ENCODE assay signal across 20 mouse cellular contexts in the genomic region with DNA sequence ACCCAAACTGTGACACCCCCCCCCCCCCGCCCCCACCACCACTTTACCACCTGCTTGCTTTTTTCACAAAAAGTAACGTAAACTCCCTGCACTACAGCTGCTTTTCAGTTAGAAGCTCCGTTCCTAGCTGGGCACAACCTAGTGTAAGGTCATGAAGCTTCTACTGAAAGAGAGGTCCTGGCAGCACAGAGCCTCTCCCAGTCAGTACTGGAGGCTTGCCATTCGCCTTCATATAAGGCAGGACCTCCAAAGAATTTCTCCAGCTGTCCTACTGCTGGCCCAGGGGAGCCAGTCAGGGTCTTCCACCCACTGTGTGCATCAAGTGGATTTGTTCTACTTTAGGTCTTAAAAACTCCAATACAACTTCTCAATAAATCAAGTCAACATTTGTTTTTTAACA.
A peak's percentile ranks its signal among the peaks of the same experiment; 100 is the strongest.
DNase-seq lines count a peak whose midpoint lies in the region; ATAC-seq and TF ChIP-seq lines count a peak whose summit lies in the region.
"Had no signal": no experiment of that assay in that cellular context is flagged by ENCODE, and none has a peak within 500 bp of the region (broad histone marks: within the 10 kb centered on the region; RNA-seq: fewer than 3 reads in every experiment).

No protein-coding gene starts in this region.

- peaks cover 9% of the 10 kb centered on the region; the same call in 1 of the 2 replicates for H3K9me3 ChIP-seq in forebrain, embryonic 10.5 days
- H3K9me3 ChIP-seq in forebrain, embryonic 14.5 days (replicated peaks; ENCODE audit: control insufficient read depth, low read length), result no peaks in the 10 kb centered on the region; the same call in 1 of the 2 replicates
- peaks cover 12% of the 10 kb centered on the region for H3K9me3 ChIP-seq in hindbrain, postnatal 0 days (ENCODE audit: low read length)
- peaks cover 7% of the 10 kb centered on the region; the same call in 1 of the 2 replicates for H3K9me3 ChIP-seq in hindbrain, embryonic 16.5 days (ENCODE audit: control insufficient read depth, low read length)
- peaks cover 10% of the 10 kb centered on the region for H3K9me3 ChIP-seq in heart, embryonic 14.5 days (ENCODE audit: control insufficient read depth, low read length)
- H3K9me3 ChIP-seq: forebrain, embryonic 12.5 days; hindbrain, embryonic 15.5 days had no signal

- H3K4me3 ChIP-seq in forebrain, embryonic 10.5 days, result no peak overlapping the region
- H3K4me3 ChIP-seq in forebrain, embryonic 14.5 days (ENCODE audit: low read depth, low read length), result no peak overlapping the region
- H3K4me3 ChIP-seq in hindbrain, postnatal 0 days (ENCODE audit: low read length), result no peak overlapping the region
- H3K4me3 ChIP-seq in hindbrain, embryonic 16.5 days (ENCODE audit: low read length), result no peak overlapping the region
- no peak overlapping the region for H3K4me3 ChIP-seq in heart, embryonic 14.5 days (ENCODE audit: control insufficient read depth in 1 of 2, insufficient read depth in 1 of 2, low read depth in 1 of 2, low read length in 2 of 2)
- H3K4me3 ChIP-seq: forebrain, embryonic 12.5 days; hindbrain, embryonic 15.5 days; midbrain, embryonic 10.5 days; myocyte; neural tube, embryonic 13.5 days had no signal

- H3K36me3 ChIP-seq in forebrain, embryonic 10.5 days (replicated peaks), result peaks cover 50% of the 10 kb centered on the region
- H3K36me3 ChIP-seq in forebrain, embryonic 14.5 days (ENCODE audit: control insufficient read depth, insufficient read depth, low read length), result peaks cover 2% of the 10 kb centered on the region; the same call in 1 of the 2 replicates
- no peaks in the 10 kb centered on the region for H3K36me3 ChIP-seq in hindbrain, postnatal 0 days (ENCODE audit: insufficient read depth, low read length)
- peaks cover 11% of the 10 kb centered on the region for H3K36me3 ChIP-seq in hindbrain, embryonic 16.5 days (ENCODE audit: control insufficient read depth, insufficient read depth, low read length)
- peaks cover 4% of the 10 kb centered on the region; the same call in 1 of the 2 replicates for H3K36me3 ChIP-seq in heart, embryonic 14.5 days (ENCODE audit: control insufficient read depth, insufficient read depth, low read length)

- H3K4me2 ChIP-seq in forebrain, embryonic 14.5 days (ENCODE audit: low read length), result no peak overlapping the region
- no peak overlapping the region for H3K4me2 ChIP-seq in hindbrain, postnatal 0 days (ENCODE audit: low read depth, low read length)
- no peak overlapping the region for H3K4me2 ChIP-seq in hindbrain, embryonic 16.5 days (ENCODE audit: low read length)
- H3K4me2 ChIP-seq in heart, embryonic 14.5 days (ENCODE audit: low read length), result no peak overlapping the region
- H3K4me2 ChIP-seq: forebrain, embryonic 12.5 days; hindbrain, embryonic 15.5 days; liver, embryonic 11.5 days; neural tube, embryonic 13.5 days had no signal

- 95% methylated on average over 4 of the region's 4 CpGs for WGBS in forebrain, embryonic 10.5 days
- 83% methylated on average over 4 of the region's 4 CpGs for WGBS in forebrain, embryonic 14.5 days
- WGBS in hindbrain, postnatal 0 days, result 58% methylated on average over 4 of the region's 4 CpGs
- WGBS in hindbrain, embryonic 16.5 days, result 64% methylated on average over 4 of the region's 4 CpGs
- 76% methylated on average over 4 of the region's 4 CpGs for WGBS in heart, embryonic 14.5 days

- no peak for TF ChIP-seq CTCF in hindbrain, postnatal 0 days (IDR thresholded peaks at IDR 0.05; ENCODE audit: low read depth)

- H3K9ac ChIP-seq in forebrain, embryonic 14.5 days (ENCODE audit: low read length), result no peak overlapping the region
- H3K9ac ChIP-seq in hindbrain, postnatal 0 days (replicated peaks; ENCODE audit: low read length), result no peak overlapping the region
- H3K9ac ChIP-seq in hindbrain, embryonic 16.5 days (ENCODE audit: low read depth, low read length), result no peak overlapping the region
- no peak overlapping the region for H3K9ac ChIP-seq in heart, embryonic 14.5 days (ENCODE audit: low read length)
- H3K9ac ChIP-seq: forebrain, embryonic 12.5 days; hindbrain, embryonic 15.5 days; liver, postnatal 0 days; neural tube, embryonic 13.5 days had no signal

- no peak overlapping the region for H3K27ac ChIP-seq in forebrain, embryonic 10.5 days
- H3K27ac ChIP-seq in forebrain, embryonic 14.5 days (ENCODE audit: low read depth, low read length), result no peak overlapping the region
- no peak overlapping the region for H3K27ac ChIP-seq in hindbrain, postnatal 0 days
- H3K27ac ChIP-seq in hindbrain, embryonic 16.5 days (ENCODE audit: low read depth, low read length), result no peak overlapping the region
- H3K27ac ChIP-seq in heart, embryonic 14.5 days (replicated peaks in 1 of 2; ENCODE audit: control insufficient read depth in 1 of 2, insufficient read depth in 1 of 2, low read depth in 2 of 2, low read length in 2 of 2), result peak overlapping the region; percentile 33 to 63
- H3K27ac ChIP-seq: forebrain, embryonic 12.5 days; hindbrain, embryonic 15.5 days; macrophage; midbrain, embryonic 10.5 days; neural tube, embryonic 13.5 days had no signal

- no peak for ATAC-seq in forebrain, embryonic 14.5 days
- ATAC-seq in hindbrain, postnatal 0 days, result no peak
- ATAC-seq in hindbrain, embryonic 16.5 days, result no peak
- no peak for ATAC-seq in heart, embryonic 14.5 days (ENCODE audit: insufficient number of reproducible peaks, insufficient read depth, low FRiP score, low read depth)
- ATAC-seq: CD4-positive, CD25-positive, alpha-beta regulatory T cell, adult 4 months; liver, postnatal 0 days; midbrain, embryonic 16.5 days had no signal

- H3K27me3 ChIP-seq in forebrain, embryonic 10.5 days (ENCODE audit: poor library complexity, severe bottlenecking), result no peaks in the 10 kb centered on the region
- no peaks in the 10 kb centered on the region for H3K27me3 ChIP-seq in forebrain, embryonic 14.5 days (replicated peaks; ENCODE audit: control insufficient read depth, insufficient read depth, low read length)
- no peaks in the 10 kb centered on the region for H3K27me3 ChIP-seq in hindbrain, postnatal 0 days (ENCODE audit: insufficient read depth, low read length)
- no peaks in the 10 kb centered on the region for H3K27me3 ChIP-seq in hindbrain, embryonic 16.5 days (replicated peaks; ENCODE audit: control insufficient read depth, insufficient read depth, low read length)
- no peaks in the 10 kb centered on the region for H3K27me3 ChIP-seq in heart, embryonic 14.5 days (ENCODE audit: control insufficient read depth, insufficient read depth, low read length)
- H3K27me3 ChIP-seq: forebrain, embryonic 12.5 days; hindbrain, embryonic 15.5 days; neural tube, embryonic 13.5 days had no signal

- peak; percentile 6 for DNase-seq in forebrain, embryonic 10.5 days (ENCODE audit: extremely low spot score, low spot score)
- DNase-seq in forebrain, embryonic 14.5 days (ENCODE audit: low spot score), result no peak
- DNase-seq in hindbrain, postnatal 0 days (ENCODE audit: low spot score), result peak; percentile 10
- peak; percentile 42 for DNase-seq in heart, postnatal 4 days
- DNase-seq in right cerebral cortex, postnatal 10 days (ENCODE audit: low spot score in 2 of 2), result no peak
- no peak for DNase-seq in right cerebral cortex, adult 18-20 months
- DNase-seq: liver, postnatal 0 days; retina, postnatal 1 day; thymus, postnatal 25 days had no signal

- H3K4me1 ChIP-seq in forebrain, embryonic 10.5 days, result no peaks in the 10 kb centered on the region
- H3K4me1 ChIP-seq in forebrain, embryonic 14.5 days (ENCODE audit: control insufficient read depth, insufficient read depth, low read length), result no peaks in the 10 kb centered on the region
- no peaks in the 10 kb centered on the region for H3K4me1 ChIP-seq in hindbrain, postnatal 0 days (ENCODE audit: insufficient read depth, low read length)
- H3K4me1 ChIP-seq in hindbrain, embryonic 16.5 days (ENCODE audit: control insufficient read depth, insufficient read depth, low read depth, low read length), result no peaks in the 10 kb centered on the region
- H3K4me1 ChIP-seq in heart, embryonic 14.5 days (ENCODE audit: control insufficient read depth in 2 of 2, insufficient read depth in 2 of 2, low read length in 2 of 2), result peaks cover 6 to 18% of the 10 kb centered on the region in 2 experiments; a peak in 3 of 4 replicates
- H3K4me1 ChIP-seq: forebrain, embryonic 12.5 days; hindbrain, embryonic 15.5 days; midbrain, embryonic 10.5 days; neural tube, embryonic 13.5 days had no signal

Comparison
In these comparisons a context has a peak if more than half of its experiments do, and no peak if none do; other contexts are left out.
1. DNase-seq: peak in forebrain, embryonic 10.5 days (single experiment), hindbrain, postnatal 0 days (single experiment) and heart, postnatal 4 days (single experiment); none in forebrain, embryonic 14.5 days (single experiment), right cerebral cortex, postnatal 10 days (0 of 2) and right cerebral cortex, adult 18-20 months (single experiment).
2. H3K27ac ChIP-seq: peak in heart, embryonic 14.5 days (2 of 2); none in forebrain, embryonic 10.5 days (single experiment), forebrain, embryonic 14.5 days (single experiment), hindbrain, postnatal 0 days (single experiment) and hindbrain, embryonic 16.5 days (single experiment).